24 mouse cellular contexts compared by ENCODE assay signal in the genomic region with DNA sequence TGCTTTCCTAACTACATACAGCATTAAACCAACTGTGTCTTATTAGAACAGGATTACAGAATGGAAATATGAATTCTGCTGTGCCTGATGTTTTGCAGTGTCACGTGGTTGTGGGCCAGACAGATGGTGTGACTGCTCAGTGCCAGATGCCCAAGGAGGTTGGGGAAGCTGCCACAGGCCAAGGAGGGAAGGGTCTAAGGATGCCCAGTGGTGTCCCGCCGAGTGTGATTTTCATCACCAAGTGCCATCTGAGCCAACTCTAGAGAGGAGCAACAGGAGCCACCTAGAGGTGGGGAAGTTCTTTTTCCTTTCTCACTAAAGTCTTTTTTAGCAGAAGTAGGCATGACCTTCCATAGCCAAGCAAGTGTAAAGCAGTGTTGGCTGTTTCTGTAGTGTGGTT. TPM values are rescaled to one million over a fixed set of nuclear protein-coding genes. Genes with fewer than 3 reads are reported as not detected.
DNase-seq lines count a peak whose midpoint lies in the region; TF ChIP-seq lines count a peak whose summit lies in the region.
"Had no signal": no experiment of that assay in that cellular context is flagged by ENCODE, and none has a peak within 500 bp of the region (broad histone marks: within the 10 kb centered on the region; RNA-seq: fewer than 3 reads in every experiment).

No protein-coding gene starts in this region.

- peaks cover 6% of the 10 kb centered on the region; the same call in 1 of the 2 replicates for H3K79me2 ChIP-seq in heart, adult 2 months (replicated peaks; ENCODE audit: control insufficient read depth, insufficient read depth, low read length)
- H3K79me2 ChIP-seq in CH12.LX (replicated peaks; ENCODE audit: control insufficient read depth, extremely low read depth, insufficient read depth, poor library complexity, severe bottlenecking) = no peaks in the 10 kb centered on the region

- no peaks in the 10 kb centered on the region for H3K27me3 ChIP-seq in heart, adult 2 months (ENCODE audit: control insufficient read depth, insufficient read depth, low read length)
- H3K27me3 ChIP-seq in CH12.LX (replicated peaks) = peaks cover 10% of the 10 kb centered on the region
- H3K27me3 ChIP-seq: hindbrain, embryonic 13.5 days; limb, embryonic 13.5 days had no signal

- no peak for TF ChIP-seq EP300 in heart, adult 2 months (IDR thresholded peaks at IDR 0.05; ENCODE audit: insufficient read depth, low read depth, low read length)
- no peak for TF ChIP-seq EP300 in CH12.LX (IDR thresholded peaks at IDR 0.05; ENCODE audit: low read length)

- DNase-seq in heart, adult 2 months = no peak
- DNase-seq in heart, postnatal 25 days (ENCODE audit: low spot score) = no peak
- peak; percentile 82 for DNase-seq in left cerebral cortex, postnatal 4 days
- no peak for DNase-seq in left cerebral cortex, adult 18-20 months (ENCODE audit: low spot score in 2 of 2)
- DNase-seq in CH12.LX (ENCODE audit: extremely low read depth) = no peak
- DNase-seq: adrenal gland, adult 8-10 months; B cell, adult 2 months; cerebellum, adult 9-11 months; heart, postnatal 4 days; kidney, adult 11 months; kidney, postnatal 36 days; layer of hippocampus, postnatal 36 days; lung, adult 18-20 months; lung, postnatal 10 days; midbrain, embryonic 14.5 days; right cerebral cortex, postnatal 4 days; thymus, adult 2 months; thymus, postnatal 4 days had no signal

- H3K9ac ChIP-seq in heart, adult 2 months (ENCODE audit: low read depth, low read length) = no peak overlapping the region
- no peak overlapping the region for H3K9ac ChIP-seq in CH12.LX (ENCODE audit: insufficient read depth, low read depth)
- H3K9ac ChIP-seq: hindbrain, embryonic 13.5 days; limb, embryonic 13.5 days; liver, embryonic 12.5 days had no signal

- no peak overlapping the region for H3K4me2 ChIP-seq in CH12.LX (ENCODE audit: insufficient read depth, low read depth, poor library complexity, severe bottlenecking)
- H3K4me2 ChIP-seq: heart, embryonic 11.5 days; hindbrain, embryonic 13.5 days; limb, embryonic 13.5 days; liver, embryonic 12.5 days had no signal

- in situ Hi-C loops in CH12.LX (cut with MboI; ENCODE audit: low pct_ligation_motif_present, low pct_unique_long_range_greater_than_20kb, low sequenced_read_pairs) = no loop called here

- peaks cover 7% of the 10 kb centered on the region for H3K4me1 ChIP-seq in heart, adult 2 months (ENCODE audit: control insufficient read depth, insufficient read depth, low read length)
- no peaks in the 10 kb centered on the region for H3K4me1 ChIP-seq in CH12.LX (ENCODE audit: control insufficient read depth in 1 of 2, insufficient read depth in 2 of 2)
- peaks cover 23% of the 10 kb centered on the region for H3K4me1 ChIP-seq in bone marrow macrophage, adult 2 months (ENCODE audit: control insufficient read depth, insufficient read depth, low read length)

- TF ChIP-seq RAD21 in CH12.LX (IDR thresholded peaks at IDR 0.05; ENCODE audit: low read depth, low read length) = peak; percentile 22

- intact Hi-C loops in heart, adult 2 months (cut with DNase I) = loop anchor here (1.0 to 10.0 kb wide), 2 partner anchors 43 to 506 kb away; no protein-coding TSS in a partner anchor
- intact Hi-C loops in heart, postnatal 25 days (cut with DNase I) = no loop called here
- intact Hi-C loops in left cerebral cortex, postnatal 4 days (cut with DNase I) = no loop called here

- no peak overlapping the region for H3K27ac ChIP-seq in heart, adult 2 months
- no peak overlapping the region for H3K27ac ChIP-seq in CH12.LX (ENCODE audit: insufficient read depth, low read depth)
- no peak overlapping the region for H3K27ac ChIP-seq in bone marrow macrophage, adult 2 months (ENCODE audit: insufficient read depth, low read depth, low read length)
- H3K27ac ChIP-seq: hindbrain, embryonic 13.5 days; limb, embryonic 13.5 days; liver, embryonic 12.5 days had no signal

- H3K4me3 ChIP-seq in heart, adult 2 months = no peak overlapping the region
- no peak overlapping the region for H3K4me3 ChIP-seq in CH12.LX (replicated peaks in 1 of 3; ENCODE audit: low read depth in 2 of 3, low read length in 2 of 3, poor library complexity in 1 of 3)
- no peak overlapping the region for H3K4me3 ChIP-seq in bone marrow macrophage, adult 2 months (ENCODE audit: insufficient read depth, low read length)
- H3K4me3 ChIP-seq: erythroblast, embryonic 14.5 days; hindbrain, embryonic 13.5 days; limb, embryonic 13.5 days; liver, embryonic 12.5 days had no signal

- dilution Hi-C loops in CH12.LX (cut with MboI; ENCODE audit: extremely low pct_ligation_motif_present, extremely low pct_unique_long_range_greater_than_20kb, low sequenced_read_pairs) = no loop called here

- H3K36me3 ChIP-seq in heart, adult 2 months (ENCODE audit: control insufficient read depth, insufficient read depth, low read length) = 0 out of 2 replicates have a peak, but pooled peaks cover 2% of the 10 kb centered on the region
- H3K36me3 ChIP-seq in CH12.LX (replicated peaks in 1 of 2; ENCODE audit: control insufficient read depth in 1 of 2, insufficient read depth in 1 of 2, low read length in 1 of 2) = no peaks in the 10 kb centered on the region
- H3K36me3 ChIP-seq: hindbrain, embryonic 13.5 days; liver, embryonic 12.5 days had no signal

- peak; percentile 17; the same call in 1 of the 2 replicates for TF ChIP-seq CTCF in heart, adult 2 months (IDR thresholded peaks at IDR 0.05)
- peak in 1 of 2 experiments; percentile 40; a peak in 2 of 4 replicates for TF ChIP-seq CTCF in CH12.LX (conservative IDR thresholded peaks at IDR 0.05 in 1 of 2, IDR thresholded peaks at IDR 0.05 in 1 of 2; ENCODE audit: low read depth in 2 of 2, low read length in 2 of 2)
- TF ChIP-seq CTCF in bone marrow macrophage, adult 2 months (IDR thresholded peaks at IDR 0.05; ENCODE audit: low read depth, low read length) = 0 out of 2 replicates have a peak, but pooled peaks have one; percentile 16

- TF ChIP-seq POLR2A in heart, adult 2 months (IDR thresholded peaks at IDR 0.05; ENCODE audit: insufficient read depth, low read depth, low read length) = no peak
- no peak for TF ChIP-seq POLR2A in CH12.LX (IDR thresholded peaks at IDR 0.05; ENCODE audit: low read depth, low read length)
- TF ChIP-seq POLR2A in bone marrow macrophage, adult 2 months (IDR thresholded peaks at IDR 0.05; ENCODE audit: borderline replicate concordance, low read depth, low read length) = no peak

- 73% methylated on average over 3 of the region's 3 CpGs for WGBS in heart, adult 2 months

- peaks cover 3% of the 10 kb centered on the region for H3K9me3 ChIP-seq in CH12.LX (replicated peaks; ENCODE audit: low read length)
- H3K9me3 ChIP-seq: hindbrain, embryonic 13.5 days; limb, embryonic 13.5 days; liver, embryonic 12.5 days had no signal

TF ChIP-seq in CH12.LX, 34 proteins besides CTCF, POLR2A, EP300 and RAD21:
- no peak for TF ChIP-seq ELF1 (IDR thresholded peaks at IDR 0.05; ENCODE audit: low read depth, low read length)
- TF ChIP-seq TCF12 (IDR thresholded peaks at IDR 0.05; ENCODE audit: low read depth, low read length) = no peak
- no peak for TF ChIP-seq JUND (conservative IDR thresholded peaks at IDR 0.05; ENCODE audit: low read depth, low read length)
- no peak for TF ChIP-seq CHD2 (IDR thresholded peaks at IDR 0.05; ENCODE audit: low read length)
- TF ChIP-seq POLR2AphosphoS2 (IDR thresholded peaks at IDR 0.05; ENCODE audit: low read depth, low read length) = no peak
- no peak for TF ChIP-seq CHD1 (IDR thresholded peaks at IDR 0.05; ENCODE audit: low read depth, low read length)
- no peak for TF ChIP-seq ZMIZ1 (IDR thresholded peaks at IDR 0.05; ENCODE audit: low read depth, low read length)
- no peak for TF ChIP-seq ZKSCAN1 (IDR thresholded peaks at IDR 0.05; ENCODE audit: borderline replicate concordance, low read depth, low read length)
- TF ChIP-seq SMC3 (IDR thresholded peaks at IDR 0.05; ENCODE audit: low read depth, low read length) = no peak
- TF ChIP-seq NELFE (IDR thresholded peaks at IDR 0.05; ENCODE audit: low read depth, low read length) = no peak
- no peak for TF ChIP-seq USF1 (IDR thresholded peaks at IDR 0.05; ENCODE audit: low read depth, low read length)
- TF ChIP-seq ZNF384 (IDR thresholded peaks at IDR 0.05; ENCODE audit: low read depth, low read length) = no peak
- TF ChIP-seq E2F4 (IDR thresholded peaks at IDR 0.05; ENCODE audit: insufficient replicate concordance, low read depth, low read length) = no peak
- no peak for TF ChIP-seq BHLHE40 (IDR thresholded peaks at IDR 0.05; ENCODE audit: low read depth, low read length)
- TF ChIP-seq PAX5 (IDR thresholded peaks at IDR 0.05; ENCODE audit: low read length) = no peak
- no peak for TF ChIP-seq MAX (IDR thresholded peaks at IDR 0.05; ENCODE audit: low read length)
- no peak for TF ChIP-seq KAT2A (IDR thresholded peaks at IDR 0.05; ENCODE audit: insufficient replicate concordance, low read length)
- no peak for TF ChIP-seq ZC3H11A (IDR thresholded peaks at IDR 0.05; ENCODE audit: low read depth, low read length)

RNA-seq across cellular contexts. Expression of a gene that starts 3.8 kb away (rescaled TPM):
- total RNA-seq in heart, adult 2 months (2021) = 10 to 100 TPM; 56.9 to 58.2 TPM
- polyA plus RNA-seq in heart, adult 2 months (2012; rRNA removed) = 18.1 and 36.4 TPM in 2 replicates
- 10 to 100 TPM; 56.4 to 56.8 TPM for total RNA-seq in heart, postnatal 25 days (2021)
- total RNA-seq in left cerebral cortex, postnatal 4 days (2021) = 10 to 100 TPM; 14.9 to 18.7 TPM
- total RNA-seq in left cerebral cortex, adult 18-20 months (2021) = 10 to 100 TPM; 16.3 to 18.9 TPM
- total RNA-seq in CH12.LX (2012; rRNA removed) (0.13 and 0.34 TPM in 2 replicates), CH12.LX (2014; rRNA removed) (0.46 and 0.48 TPM in 2 replicates)
- 0.59 and 0.80 TPM in 2 replicates for polyA plus RNA-seq in CH12.LX (2012; ENCODE audit: insufficient read length, low read depth)
- polyA plus RNA-seq in bone marrow macrophage, adult 2 months (2012; ENCODE audit: insufficient read depth, insufficient read length, missing spikeins) = 5.7 and 5.8 TPM in 2 replicates
- polyA plus RNA-seq: erythroblast, embryonic 14.5 days had no signal

Comparison
In these comparisons a context has a peak if more than half of its experiments do, and no peak if none do; other contexts are left out.
1. RNA of a gene that starts 3.8 kb away (total RNA-seq): 56.9 to 58.2 TPM in heart, adult 2 months, 56.4 to 56.8 TPM in heart, postnatal 25 days, 16.3 to 18.9 TPM in left cerebral cortex, adult 18-20 months and 14.9 to 18.7 TPM in left cerebral cortex, postnatal 4 days; 0.13 to 0.48 TPM in CH12.LX; every median in the first group is over 10 times any median in the second.